Mouse (Mus musculus) Patski (cell line): ENCODE data around the gene Cox14. TPM values are rescaled to one million over a fixed set of nuclear protein-coding genes. Genes with fewer than 3 reads are reported as not detected.

Experiments used
- ATAC-seq: fragments of 100-300 bp; one replicate; pipeline ENCODE4 v1.8.0; 2021
- CTCF ChIA-PET: fragments of 350-600 bp; sonication (Branson Sonifier 250); formaldehyde crosslinking; loops from one replicate; lab custom pipeline; 2022; ENCODE audit warnings: inconsistent platforms; lab: Charles Lee
- POLR2A ChIA-PET: fragments of 350-600 bp; sonication (Branson Sonifier 250); formaldehyde crosslinking; loops from one replicate; lab custom pipeline; 2022; ENCODE audit warnings: antibody characterized with exemption, inconsistent platforms; lab: Charles Lee
- DNase-seq: peaks from one replicate; pipeline ENCODE4 v3.0.0-alpha.2; 2011; ENCODE audit warnings: low read depth, low spot score
- H3K27me3 ChIP-seq: fragments of 371-371 bp; one replicate; pipeline ENCODE4 v1.5.1; 2021
- CTCF ChIP-seq: fragments of 100-300 bp; IDR thresholded peaks from one replicate; pipeline ENCODE4 v1.5.1; 2021
- in situ Hi-C: fragments of 300-500 bp; cut with MboI; formaldehyde crosslinking; loops from 3 replicates; pipeline ENCODE4 v1.11.1; 2018; ENCODE audit warnings: low pct_unique_long_range_greater_than_20kb, mixed read lengths
- polyA plus RNA-seq: library from polyadenylated mRNA; unstranded; gene quantifications from one replicate; pipeline ENCODE4 v1.2.3, GENCODE M21; 2021

The Cox14 gene
- polyA plus RNA-seq, 1 experiment from 2014 or later, result 170 TPM

- ChIA-PET POLR2A (interaction anchor here (1.0 to 2.4 kb wide), 3 partner anchors 8 to 11 kb away, joined by 4 to 7 read pairs (median 5); partner anchors contain the start of gene Cox14), CTCF (interaction anchor here (2.2 to 2.8 kb wide), 2 partner anchors 8 to 10 kb away, joined by 16 to 17 read pairs; partner anchors contain the start of gene Gm17349)
- TF ChIP-seq CTCF, result no peak
- DNase-seq (no peak), ATAC-seq (no peak)
- no peaks in the 10 kb centered on the region for H3K27me3 ChIP-seq
- in situ Hi-C loops, result no loop called here
Observed at GRCm38 (mm10) chr15:99715982-99716746, 9.3 kb upstream of the Cox14 start.

- no peak for TF ChIP-seq CTCF
- no peak for DNase-seq
- ChIA-PET CTCF (no interaction called here), POLR2A (no interaction called here)
- in situ Hi-C loops, result no loop called here
- no peak for ATAC-seq
- H3K27me3 ChIP-seq, result no peaks in the 10 kb centered on the region
Observed at GRCm38 (mm10) chr15:99716814-99717213, 8.6 kb upstream of the Cox14 start.

GRCm38 (mm10) chr15:99717386-99718334, 7.8 kb upstream of the Cox14 start, which contains the start of gene Gpd1:
Gene Gpd1 (plus strand): TSS chr15:99717515.
- in situ Hi-C loops, result no loop called here
- POLR2A ChIA-PET, result no interaction called here
- DNase-seq, result no peak
- CTCF ChIA-PET, result no interaction called here
- no peak for ATAC-seq
- H3K27me3 ChIP-seq, result no peaks in the 10 kb centered on the region
- TF ChIP-seq CTCF, result no peak

GRCm38 (mm10) chr15:99718461-99719021, 6.9 kb upstream of the Cox14 start:
- POLR2A ChIA-PET, result no interaction called here
- in situ Hi-C loops, result no loop called here

GRCm38 (mm10) chr15:99719865-99720264, 5.6 kb upstream of the Cox14 start:
- in situ Hi-C loops, result no loop called here
- ChIA-PET POLR2A (no interaction called here), CTCF (interaction anchor here (0.7 kb wide), 1 partner anchor 59 kb away, joined by 3 read pairs; no protein-coding TSS in a partner anchor)
- DNase-seq (no peak), ATAC-seq (no peak)
- no peak for TF ChIP-seq CTCF
- H3K27me3 ChIP-seq, result no peaks in the 10 kb centered on the region

More at GRCm38 (mm10) chr15:99718461-99719021, 6.9 kb upstream of the Cox14 start:
- ATAC-seq, result no peak
- TF ChIP-seq CTCF, result no peak
- H3K27me3 ChIP-seq, result no peaks in the 10 kb centered on the region
- CTCF ChIA-PET, result no interaction called here
- no peak for DNase-seq

- H3K27me3 ChIP-seq, result no peaks in the 10 kb centered on the region
- no peak for DNase-seq
- TF ChIP-seq CTCF, result no peak
- in situ Hi-C loops, result no loop called here
- ChIA-PET POLR2A (interaction anchor here (1.7 kb wide), 1 partner anchor 10 kb away, joined by 4 read pairs; no protein-coding TSS in a partner anchor), CTCF (interaction anchor here (1.1 to 1.4 kb wide), 2 partner anchors 16 to 84 kb away, joined by 3 read pairs; no protein-coding TSS in a partner anchor)
- ATAC-seq, result no peak
Observed at GRCm38 (mm10) chr15:99721921-99722743, 3.3 kb upstream of the Cox14 start.

GRCm38 (mm10) chr15:99723120-99723514, 2.3 kb upstream of the Cox14 start:
- POLR2A ChIA-PET, result interaction anchor here (0.8 to 2.0 kb wide), 5 partner anchors 7 to 22 kb away, joined by 3 to 8 read pairs (median 4); no protein-coding TSS in a partner anchor
- no peak for TF ChIP-seq CTCF
- in situ Hi-C loops, result no loop called here
- H3K27me3 ChIP-seq, result no peaks in the 10 kb centered on the region
- ATAC-seq (no peak), DNase-seq (no peak)
- CTCF ChIA-PET, result interaction anchor here (0.9 to 2.0 kb wide), 5 partner anchors 8 to 83 kb away, joined by 3 to 16 read pairs (median 3); partner anchors contain the start of gene Gm17349

GRCm38 (mm10) chr15:99723515-99724291, 1.7 kb upstream of the Cox14 start:
- ChIA-PET POLR2A (interaction anchor here (0.5 to 2.0 kb wide), 6 partner anchors 8 to 23 kb away, joined by 3 to 8 read pairs (median 4); no protein-coding TSS in a partner anchor), CTCF (interaction anchor here (0.9 to 3.9 kb wide), 12 partner anchors 9 to 127 kb away, joined by 3 to 22 read pairs (median 4); partner anchors contain the start of gene Gm17349)
- DNase-seq (peak; percentile 31), ATAC-seq (peak; percentile 20)
- in situ Hi-C loops, result no loop called here
- H3K27me3 ChIP-seq, result no peaks in the 10 kb centered on the region
- no peak for TF ChIP-seq CTCF
